Mouse (Mus musculus) spleen, postnatal 36 days (tissue): ENCODE results near the gene Cdh23.

Experiments
- DNase-seq, 2 experiments: peaks; one replicate each; pipeline ENCODE4 v3.0.0; 2022; ENCODE audit warnings: low spot score in 2 of 2, mixed read lengths in 1 of 2

Gene Cdh23

DNA sequence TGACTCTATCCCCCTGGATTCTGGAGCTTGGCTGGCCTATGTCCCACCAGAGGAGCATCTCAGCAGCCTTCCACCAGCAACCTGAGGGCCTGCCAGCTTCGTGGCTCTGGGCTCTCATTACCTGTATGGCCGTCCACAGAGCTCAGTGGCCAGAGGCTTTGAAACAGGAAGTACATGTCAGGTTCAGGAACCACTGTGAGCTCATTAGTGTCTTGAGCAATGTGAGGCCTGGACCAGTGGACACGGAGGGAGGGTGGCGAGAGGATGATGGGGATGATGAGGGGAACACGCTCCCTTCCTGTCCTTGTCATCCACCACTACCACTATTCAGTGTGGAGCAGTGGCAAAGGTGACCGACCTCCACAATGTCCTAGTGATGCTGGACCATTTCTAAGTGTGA is 326.9 kb downstream of the Cdh23 start:
- no peak for DNase-seq

DNA sequence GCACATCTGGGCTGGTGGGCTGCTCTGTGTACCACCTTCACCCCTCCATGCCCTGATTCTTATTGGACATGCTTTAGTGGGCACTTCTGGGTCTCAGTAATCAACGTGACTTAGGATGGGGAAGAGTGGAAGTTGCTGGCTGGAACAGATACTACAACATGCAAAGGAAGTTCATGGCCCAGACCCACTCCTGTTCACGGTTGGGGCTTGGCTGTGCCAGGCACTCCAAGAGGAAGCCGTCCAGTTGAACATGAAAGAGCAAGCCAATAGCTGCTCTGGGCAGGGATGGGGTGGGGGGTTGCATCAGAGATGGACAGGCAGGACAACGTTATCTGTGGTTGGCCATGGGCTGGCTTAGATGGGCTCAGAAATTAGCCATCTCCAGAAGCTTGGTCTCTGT is 328.4 kb downstream of the Cdh23 start:
- DNase-seq: no peak

DNA sequence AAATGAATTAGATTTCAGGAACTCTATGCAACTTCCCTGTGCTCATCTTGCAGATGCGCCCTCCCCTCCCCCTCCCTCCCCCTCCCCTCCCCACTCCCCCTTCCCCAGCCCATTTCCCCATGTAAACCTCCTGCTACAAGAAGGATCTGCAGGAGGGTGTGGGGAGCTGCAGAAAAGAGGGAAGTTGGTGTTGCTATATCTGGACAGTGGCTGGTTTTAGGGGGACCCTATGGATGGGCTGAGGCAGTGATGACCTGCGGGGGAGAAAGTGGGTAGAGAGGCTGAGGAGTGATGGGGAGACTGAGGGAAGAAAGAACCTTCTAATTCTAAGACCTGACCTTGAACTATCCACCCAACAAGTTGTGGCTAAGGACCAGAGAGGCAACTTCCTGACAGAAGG is 329.1 kb downstream of the Cdh23 start:
- DNase-seq: no peak

DNA sequence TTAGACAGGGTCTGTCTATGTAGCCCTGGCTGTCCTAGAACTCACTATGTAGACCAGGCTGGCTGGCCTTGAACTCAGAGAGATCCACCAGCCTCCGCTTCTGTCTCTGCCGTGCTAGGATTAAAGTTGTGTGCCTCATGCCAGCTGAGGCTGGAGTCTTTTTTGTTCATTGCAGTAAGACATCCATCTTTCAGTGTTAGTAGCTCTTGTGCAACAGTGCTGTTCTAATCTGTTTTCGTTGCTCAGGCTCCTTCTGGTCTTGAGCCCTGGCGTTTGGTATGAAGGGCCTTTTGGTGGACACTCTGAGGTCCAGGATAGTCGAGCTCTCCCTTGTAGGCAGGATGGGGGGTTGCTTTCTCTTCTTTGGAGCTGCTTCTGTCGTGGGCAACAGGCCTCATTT is 332.9 kb downstream of the Cdh23 start:
- DNase-seq: no peak

DNA sequence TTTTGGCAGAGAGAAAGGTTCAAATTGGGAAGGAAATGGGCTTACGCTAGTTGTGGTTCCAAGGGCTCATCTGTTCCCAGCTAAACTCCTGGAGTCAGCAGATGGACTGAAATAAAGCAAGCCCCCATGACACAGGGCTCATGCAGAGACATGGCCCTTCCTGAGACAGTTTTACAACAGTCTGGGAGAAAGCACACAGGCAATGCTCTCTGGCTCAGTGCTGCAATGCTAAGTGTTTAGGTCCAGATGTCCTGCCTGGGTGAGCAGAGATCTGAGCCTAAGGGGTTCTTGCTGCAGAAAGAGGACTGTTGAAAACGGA is 334.0 kb downstream of the Cdh23 start:
- no peak for DNase-seq

DNA sequence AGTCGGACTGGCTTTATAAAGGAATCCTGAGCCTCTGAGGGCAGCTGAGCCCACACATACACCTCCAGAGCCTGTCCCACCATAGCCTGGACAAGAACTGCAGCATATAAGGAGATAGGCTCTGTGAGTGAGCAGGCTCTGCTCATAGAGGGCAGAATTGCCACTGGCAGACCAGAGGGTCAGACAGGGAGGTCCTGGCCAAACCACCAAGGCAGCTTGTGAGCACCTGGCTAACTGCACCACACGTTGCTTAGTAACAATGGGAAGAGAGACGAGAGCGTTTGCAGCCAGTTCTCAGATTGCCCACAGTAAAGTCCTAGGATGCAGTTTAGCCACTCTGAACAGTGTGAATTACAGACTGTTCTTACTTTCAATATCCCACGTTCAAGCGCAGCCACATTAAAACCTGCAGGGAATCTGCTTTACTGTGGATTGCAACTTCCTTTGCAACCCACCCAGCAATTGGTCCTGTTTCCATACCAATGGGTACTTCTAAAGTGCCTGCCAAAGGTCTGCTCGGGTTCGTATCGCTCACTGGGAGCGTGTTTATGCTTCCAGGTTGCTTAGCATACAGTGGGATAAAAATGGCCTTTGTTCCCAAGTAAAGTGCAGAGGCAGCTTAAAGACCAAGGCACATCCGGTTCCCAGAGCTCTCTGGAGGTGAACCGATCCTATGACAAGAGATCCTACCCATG is 334.5 kb downstream of the Cdh23 start:
- DNase-seq: no peak

DNA sequence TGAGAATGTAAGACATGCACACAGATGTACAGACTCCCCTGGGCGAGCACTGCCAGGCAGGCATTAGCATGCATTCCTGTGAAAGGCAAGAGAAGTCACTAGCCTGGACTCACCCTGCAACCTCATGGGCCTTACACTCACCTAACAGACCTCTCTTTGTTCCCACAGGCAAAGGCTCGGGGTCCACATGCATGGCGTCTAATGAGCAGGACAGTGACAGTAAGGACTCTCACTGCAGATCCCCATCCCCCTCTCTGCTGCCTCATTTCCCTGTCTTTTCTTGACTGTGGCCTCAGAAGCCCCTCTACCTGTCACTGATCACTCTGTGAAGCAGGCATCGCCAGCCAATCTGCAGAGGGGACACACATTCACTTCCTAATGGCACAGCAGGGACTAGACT is 337.5 kb downstream of the Cdh23 start:
- no peak for DNase-seq

DNA sequence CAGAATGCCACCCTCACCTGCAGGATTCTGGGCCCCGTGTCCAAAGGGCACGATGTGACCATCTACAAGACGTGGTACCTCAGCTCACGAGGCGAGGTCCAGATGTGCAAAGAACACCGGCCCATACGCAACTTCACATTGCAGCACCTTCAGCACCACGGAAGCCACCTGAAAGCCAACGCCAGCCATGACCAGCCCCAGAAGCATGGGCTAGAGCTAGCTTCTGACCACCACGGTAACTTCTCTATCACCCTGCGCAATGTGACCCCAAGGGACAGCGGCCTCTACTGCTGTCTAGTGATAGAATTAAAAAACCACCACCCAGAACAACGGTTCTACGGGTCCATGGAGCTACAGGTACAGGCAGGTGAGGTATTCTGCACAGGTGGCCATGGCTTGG is 338.4 kb downstream of the Cdh23 start:
- no peak for DNase-seq

DNA sequence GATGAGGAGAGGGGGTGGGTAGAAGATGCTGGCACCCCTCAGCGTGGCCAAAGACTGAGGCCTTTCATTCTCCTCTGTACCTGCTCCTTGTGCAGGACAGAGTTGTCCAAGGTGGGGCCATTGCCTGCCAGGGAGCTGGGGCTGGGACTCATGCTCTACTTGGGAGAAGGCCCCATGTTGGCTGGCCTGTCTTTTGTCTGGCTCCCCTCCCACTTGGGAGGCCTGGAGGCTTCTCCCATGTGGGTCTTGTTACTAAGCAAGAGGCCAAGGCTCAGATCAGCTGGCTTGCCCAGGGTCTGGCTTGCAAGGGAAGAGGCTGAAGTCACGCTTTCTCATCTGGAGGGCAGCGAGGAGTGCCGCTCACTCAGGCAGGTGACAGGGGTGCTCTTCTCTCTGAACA is 338.8 kb downstream of the Cdh23 start:
- DNase-seq: no peak

DNA sequence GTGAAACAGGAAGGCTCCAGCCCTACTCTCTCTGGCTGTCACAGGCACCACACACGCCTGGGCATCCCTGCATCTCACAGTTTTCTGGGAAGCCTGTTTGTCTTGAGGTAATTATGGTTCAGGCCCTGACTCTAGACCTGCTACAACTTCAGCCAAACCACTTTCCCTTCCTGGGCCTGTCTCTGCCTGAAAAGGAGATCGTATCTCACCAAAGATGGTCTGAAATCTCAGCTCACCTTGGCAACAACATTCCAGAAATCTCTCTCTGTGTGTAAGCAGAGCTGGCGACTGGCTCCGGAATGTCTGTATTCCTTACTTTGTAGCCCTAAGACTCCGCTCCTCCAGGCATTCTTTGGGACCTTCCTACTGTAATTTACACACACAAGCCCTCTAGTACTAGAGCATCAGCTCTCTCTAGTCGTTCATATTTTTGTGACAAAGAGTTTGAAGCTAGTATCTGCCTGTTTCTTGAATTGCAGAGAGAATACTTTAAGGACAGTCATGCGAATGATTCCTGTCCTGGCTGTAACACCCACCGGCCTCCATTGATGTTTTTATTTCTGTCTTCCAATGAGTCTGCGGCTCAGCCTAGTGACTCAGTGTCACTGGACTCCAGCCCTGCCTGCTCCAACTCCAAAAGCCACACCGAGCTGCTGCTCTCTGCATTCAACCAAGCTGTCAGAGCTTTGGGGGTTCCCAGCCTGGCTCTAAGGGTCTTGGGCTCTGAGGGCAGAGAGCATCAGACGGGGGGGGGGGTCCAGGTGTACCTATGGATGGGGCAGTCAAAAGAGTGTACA is 341.2 kb downstream of the Cdh23 start:
- DNase-seq: no peak

DNA sequence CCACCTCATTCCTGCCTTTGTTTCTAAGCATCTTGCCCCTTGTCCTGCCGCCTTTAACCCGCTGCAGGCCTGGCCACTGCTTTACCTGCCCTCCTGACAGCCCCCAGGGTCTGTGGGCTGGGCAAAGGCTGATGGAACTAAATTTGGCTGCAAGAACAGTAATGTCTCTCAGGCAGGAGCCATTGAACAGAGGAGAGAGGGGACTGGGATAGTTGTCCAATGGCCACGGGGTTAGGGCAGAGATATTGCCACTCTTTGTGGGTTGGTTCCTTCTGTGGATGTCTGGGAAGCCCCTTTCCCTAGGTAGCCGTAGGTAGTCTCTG is 342.3 kb downstream of the Cdh23 start:
- no peak for DNase-seq

DNA sequence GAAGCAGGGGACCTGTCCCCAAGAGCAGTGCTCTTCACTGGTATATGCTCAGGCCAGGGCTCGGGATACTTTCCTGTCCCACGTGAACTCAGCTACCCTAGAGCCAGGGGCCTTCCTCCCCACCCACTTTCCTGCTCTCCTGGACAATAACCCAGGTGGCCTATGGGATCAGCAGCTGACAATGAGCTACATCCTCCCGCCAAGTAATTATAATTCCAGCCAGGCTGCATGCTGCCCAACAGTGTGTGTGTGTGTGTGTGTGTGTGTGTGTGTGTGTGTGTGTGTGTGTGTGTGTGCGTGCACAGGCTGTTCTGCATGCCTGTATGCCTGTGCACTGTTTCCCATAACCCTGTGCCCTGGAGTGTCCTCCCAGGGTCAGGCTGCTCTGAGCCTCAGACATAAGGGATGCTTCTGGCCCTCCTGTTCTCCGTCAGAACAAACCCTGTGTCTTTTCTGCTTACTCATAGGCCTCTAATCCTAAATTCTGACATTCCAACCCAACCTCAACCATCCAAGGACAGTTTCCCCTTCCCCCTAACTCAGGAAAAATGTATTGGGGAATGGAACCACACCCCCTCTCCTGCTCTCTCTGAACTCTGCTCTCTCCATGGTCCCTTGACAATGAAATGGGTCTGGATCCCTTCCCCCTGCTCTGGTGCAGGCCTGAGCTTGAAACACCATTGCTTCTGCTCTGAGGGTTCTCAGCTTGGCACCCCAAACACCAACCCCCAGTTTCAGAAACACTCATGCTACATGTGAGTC is 342.9 kb downstream of the Cdh23 start:
- no peak for DNase-seq

DNA sequence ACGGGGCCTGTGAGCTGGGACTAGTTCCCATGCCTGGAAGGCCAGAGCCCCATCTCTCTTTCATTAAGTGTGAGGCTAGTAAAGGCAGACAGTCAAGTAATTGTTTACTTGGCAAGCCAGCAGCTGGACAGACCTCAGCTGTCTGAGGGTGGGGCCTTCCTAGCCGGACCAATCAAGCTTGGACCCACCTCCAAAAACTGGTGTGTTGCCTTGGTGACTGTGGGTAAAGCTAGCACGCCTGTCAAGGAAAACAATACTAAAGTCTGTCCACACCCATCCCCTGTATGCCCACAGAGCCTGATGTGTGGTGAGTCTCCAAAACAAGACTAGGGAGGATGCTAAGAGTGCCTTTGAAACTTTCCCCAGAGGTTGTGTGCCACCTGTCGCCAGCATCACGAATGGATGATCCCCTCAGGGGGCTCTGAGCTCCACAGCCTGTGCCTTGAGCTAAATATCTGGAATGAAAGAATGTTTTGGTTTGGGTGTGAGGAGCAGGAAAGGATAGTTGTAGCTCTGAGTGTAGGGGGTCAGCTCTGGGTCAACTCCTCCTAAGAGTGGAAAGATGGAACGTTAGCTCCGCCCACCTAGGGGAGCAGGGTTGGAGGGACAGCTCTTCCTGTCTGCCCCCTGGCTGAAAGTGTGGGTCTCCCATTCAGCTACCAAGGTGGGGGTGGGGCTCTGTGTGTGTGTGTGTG is 344.4 kb downstream of the Cdh23 start:
- peak; percentile 82 to 84 for DNase-seq

DNA sequence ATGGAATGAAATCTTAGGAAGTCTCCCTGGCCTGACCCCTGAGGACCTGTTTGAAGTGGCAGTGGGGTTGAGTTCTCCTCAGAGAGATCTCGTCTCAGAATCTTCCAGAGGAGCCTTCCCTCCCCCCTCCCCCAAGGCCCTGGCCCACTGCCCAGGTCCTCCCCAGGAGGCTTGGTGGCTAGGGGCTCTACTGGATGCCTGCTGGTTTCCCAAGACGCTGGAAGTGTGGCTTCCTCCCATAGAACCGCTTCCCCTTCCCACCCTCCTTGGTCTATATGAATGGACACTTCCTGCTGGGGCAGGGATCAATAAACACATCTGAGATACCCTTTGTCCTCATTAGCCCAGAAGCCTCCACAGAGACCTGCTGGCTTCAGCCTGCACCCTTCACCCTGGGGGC is 345.0 kb downstream of the Cdh23 start:
- no peak for DNase-seq

DNA sequence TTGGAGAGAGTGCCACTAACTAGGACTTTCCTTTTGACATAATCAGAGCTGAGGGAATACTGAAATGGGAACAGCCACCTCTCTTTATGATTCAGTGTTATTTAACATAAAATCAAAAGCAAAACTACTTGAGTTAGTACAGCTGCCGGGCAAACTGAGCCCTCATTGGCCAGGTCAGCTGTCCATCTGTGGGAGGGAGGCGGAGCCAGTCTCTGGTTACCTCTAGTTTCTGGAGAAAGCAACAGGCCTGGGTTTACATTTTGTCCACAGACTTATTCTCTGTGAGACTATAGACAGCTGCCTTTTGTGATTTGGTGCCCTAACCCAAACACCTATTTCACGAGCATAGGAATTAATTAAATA is 345.5 kb downstream of the Cdh23 start:
- peak; percentile 92 for DNase-seq

DNA sequence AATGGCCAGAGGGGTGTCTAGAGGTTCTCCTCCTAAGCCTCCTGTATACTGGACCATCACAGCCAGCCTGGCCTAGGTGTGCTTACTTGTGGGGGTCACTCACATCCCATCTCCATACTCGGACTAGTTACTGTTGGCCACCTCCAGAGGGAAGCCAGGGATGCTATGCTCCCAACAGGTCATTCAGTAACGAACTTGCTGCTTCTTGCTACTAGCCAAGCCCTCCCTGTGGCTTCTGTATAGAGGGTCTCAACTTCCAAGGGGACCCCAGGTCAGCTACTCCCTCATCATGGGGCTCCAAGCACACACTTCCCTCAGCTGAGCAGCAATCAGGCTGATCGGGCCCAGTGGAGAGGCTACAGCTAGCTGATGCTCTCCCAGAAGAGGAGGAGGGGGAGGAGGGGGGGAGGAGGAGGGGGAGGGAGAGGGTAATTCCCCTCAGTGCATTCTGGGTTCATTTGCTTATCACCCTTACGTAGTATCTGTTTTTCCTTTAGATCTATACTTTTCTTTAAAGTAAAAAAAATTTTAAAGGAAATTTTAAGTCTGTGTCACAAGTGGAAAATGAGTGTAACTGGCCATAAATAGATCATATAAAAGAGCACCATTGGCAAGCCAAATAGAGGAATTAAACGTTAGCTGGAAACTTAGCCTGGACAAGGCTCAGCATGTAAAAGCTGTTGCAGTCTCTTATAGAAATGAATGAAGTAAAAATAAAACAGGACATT is 346.0 kb downstream of the Cdh23 start:
- DNase-seq: no peak

DNA sequence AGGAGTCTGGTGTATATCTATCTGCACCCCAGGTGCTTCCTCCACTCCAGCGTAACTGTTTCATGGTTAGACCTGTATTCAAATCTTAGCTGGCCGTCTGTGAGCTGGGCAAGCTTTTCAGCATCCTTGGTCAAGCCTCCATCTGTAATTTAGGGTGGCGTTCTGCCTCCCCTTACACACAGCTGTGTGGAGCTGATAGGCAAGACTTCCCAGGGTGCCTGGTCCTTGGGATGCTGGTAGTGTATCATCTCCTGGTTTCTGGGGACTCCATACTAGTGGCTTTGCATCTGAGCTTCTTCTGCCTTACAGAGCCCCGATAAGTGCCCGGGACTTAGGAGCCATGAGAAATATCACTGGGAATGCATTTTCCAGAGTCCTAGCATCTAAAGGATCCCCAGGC is 346.6 kb downstream of the Cdh23 start:
- DNase-seq: peak in 1 of 2 experiments; percentile 42

DNA sequence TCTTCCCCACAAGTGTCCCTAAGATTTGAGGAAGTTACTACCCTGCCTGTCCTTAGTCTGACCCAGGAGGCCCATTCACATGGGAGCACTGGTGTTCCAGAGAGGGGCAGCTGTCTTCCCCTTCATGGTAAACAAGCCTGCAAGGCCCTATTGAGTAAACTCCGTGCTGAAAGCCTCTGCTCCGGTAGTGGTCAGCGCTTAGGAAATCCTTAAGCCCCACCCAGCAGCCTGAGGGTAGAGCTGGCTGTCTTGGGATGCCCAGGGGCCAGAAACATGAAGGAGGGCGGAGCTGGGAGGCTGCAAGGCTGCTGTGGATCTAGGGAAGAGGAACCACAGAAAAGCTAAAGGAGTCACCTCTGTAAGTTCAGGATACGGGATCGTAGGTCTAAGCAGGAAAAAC is 347.2 kb downstream of the Cdh23 start:
- peak; percentile 38 to 64 for DNase-seq

DNA sequence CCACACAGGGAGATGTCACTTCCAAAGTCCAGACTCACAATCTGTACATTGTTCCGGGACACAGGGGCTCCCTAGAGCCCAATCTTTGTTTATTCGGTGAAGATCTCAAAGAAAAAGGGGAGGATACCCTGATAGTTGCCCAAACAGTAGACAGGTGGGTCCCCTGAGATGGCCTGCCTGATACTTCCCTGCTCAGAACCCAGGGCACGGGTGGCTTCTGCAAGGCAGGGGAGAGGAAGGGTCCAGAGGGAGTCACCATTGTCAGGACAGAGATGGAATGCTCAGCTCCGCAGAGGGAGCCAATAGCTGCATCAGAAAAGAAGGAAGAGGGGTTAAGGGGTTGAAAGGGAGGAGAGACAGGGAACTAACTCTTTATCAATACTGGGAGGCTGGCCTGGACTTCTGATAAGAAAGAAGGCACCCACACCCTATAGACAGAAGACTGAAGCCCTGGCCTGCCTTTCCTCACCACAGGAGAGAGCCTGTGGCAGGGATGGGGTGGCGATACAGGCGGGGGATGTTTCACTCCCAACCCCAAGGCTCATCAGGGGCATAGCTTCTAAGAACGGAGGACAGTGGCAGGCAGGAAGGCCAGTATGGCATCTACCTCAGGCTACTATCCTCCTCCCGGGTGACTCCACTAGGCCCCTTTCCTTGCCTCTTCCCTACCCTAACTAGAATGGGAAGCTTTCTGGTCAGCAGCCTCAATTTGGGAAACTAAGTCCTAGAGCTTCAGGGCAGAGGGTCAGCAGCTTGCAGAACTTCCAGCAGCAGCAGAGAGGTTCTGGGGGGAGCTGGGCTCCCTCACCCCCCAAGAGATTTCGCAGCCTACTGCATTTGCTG is 348.3 kb downstream of the Cdh23 start:
- DNase-seq: peak in 1 of 2 experiments; percentile 48

DNA sequence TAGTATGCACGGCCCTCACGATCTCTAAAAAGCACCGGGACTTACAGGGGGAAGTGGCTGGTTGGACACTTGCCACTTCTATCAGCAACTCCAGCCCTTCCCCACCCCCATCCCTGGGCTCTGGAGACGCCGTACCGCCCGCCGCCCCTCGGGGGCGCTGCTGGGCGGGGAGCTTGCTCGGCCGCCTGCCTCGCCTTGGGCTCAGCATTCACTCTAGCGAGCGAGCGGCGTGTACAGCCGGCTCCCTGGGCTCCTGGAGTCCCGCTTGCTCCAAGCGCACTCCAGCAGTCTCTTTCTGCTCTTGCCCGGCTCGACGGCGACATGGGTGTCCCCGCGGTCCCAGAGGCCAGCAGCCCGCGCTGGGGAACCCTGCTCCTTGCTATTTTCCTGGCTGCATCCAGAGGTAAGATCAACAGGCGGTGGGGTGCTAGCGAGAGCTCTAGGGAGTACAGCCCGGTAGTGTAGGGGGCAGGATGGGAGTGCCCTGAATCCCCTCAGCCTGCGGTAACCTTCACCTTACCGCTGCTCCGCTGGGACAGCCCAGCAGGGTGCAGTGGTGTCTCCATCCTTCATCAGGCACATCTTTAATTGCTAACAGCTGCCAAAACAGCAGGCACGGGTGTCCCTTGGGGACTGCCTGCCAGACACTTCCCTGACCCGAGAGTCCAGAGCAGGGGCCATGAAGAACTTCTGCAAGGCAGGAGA is 349.4 kb downstream of the Cdh23 start, which contains the start of gene Vsir:
TSS of gene Vsir (plus strand) at position 151 of the 705 bp plus-strand sequence.
- peak; percentile 83 to 85 for DNase-seq
